Mouse (Mus musculus): ENCODE data around the gene Fam25c.

DNA sequence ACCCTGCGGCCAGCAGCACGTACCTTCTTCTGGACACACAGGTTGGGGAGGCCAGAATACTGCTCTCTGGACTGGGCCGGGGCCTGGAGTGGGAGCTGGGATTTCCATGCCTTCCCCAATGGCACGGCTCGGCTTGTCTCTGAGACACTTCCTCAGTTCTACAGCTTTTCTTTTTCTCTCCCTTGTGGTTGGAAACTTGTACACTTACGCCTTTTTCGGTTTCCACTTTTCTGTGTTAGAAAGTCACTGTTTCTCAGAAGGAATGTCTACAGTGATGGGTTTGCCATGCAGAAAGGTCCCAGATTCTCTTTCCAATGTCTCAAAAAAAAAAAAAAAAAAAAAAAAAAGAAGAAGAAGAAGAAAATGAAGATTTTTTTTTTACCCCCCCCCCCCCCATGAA is 48.2 kb upstream of the Fam25c start:
- no peak for TF ChIP-seq CTCF (IDR thresholded peaks at IDR 0.05; ENCODE audit: low read depth, low read length)
- no peak for TF ChIP-seq POLR2A (IDR thresholded peaks at IDR 0.05; ENCODE audit: extremely low read depth, insufficient read depth, low read length)

Measured in liver, adult 2 months (tissue).